Mouse (Mus musculus) MEL (cell line): ENCODE measurements at regions not wholly inside any gene's neighbourhood (a gene's known extent, or its start where the extent isn't known, plus 50 kb on each side); places are given as distances from the start of the nearest gene placed in this dataset.

Experiments used
- DNase-seq: peaks from one replicate; pipeline ENCODE4 v3.0.0; 2011; ENCODE audit warnings: low read depth, low spot score
- H3K27ac ChIP-seq: 2 replicates; pipeline ENCODE4 v1.5.1; 2012; ENCODE audit warnings: low read depth, mild to moderate bottlenecking, control low read depth, low read length, moderate library complexity; ENCODE audit not compliant: control insufficient read depth
- H3K27me3 ChIP-seq, 2 experiments: fragments of 150-350 bp in 1 of 2; sonication (generic) in 1 of 2; 2 replicates each; pipeline ENCODE4 v1.6.1; 2012; ENCODE audit warnings: low read length in 2 of 2, mild to moderate bottlenecking in 2 of 2, improper control_type of control experiment in 1 of 2, moderate library complexity in 1 of 2; ENCODE audit not compliant: insufficient read depth in 2 of 2, control insufficient read depth in 1 of 2
- H3K36me3 ChIP-seq, 2 experiments: 2 replicates each; pipeline ENCODE4 v1.6.1; 2012 to 2014; ENCODE audit warnings: low read length in 2 of 2, improper control_type of control experiment in 1 of 2, inconsistent platforms in 1 of 2, mild to moderate bottlenecking in 1 of 2; ENCODE audit not compliant: insufficient read depth in 2 of 2, control insufficient read depth in 1 of 2
- H3K4me1 ChIP-seq, 2 experiments: fragments of 150-350 bp in 1 of 2; sonication (generic) in 1 of 2; 2 replicates each; pipeline ENCODE4 v1.6.1; 2012; ENCODE audit warnings: low read length in 2 of 2, improper control_type of control experiment in 1 of 2, mild to moderate bottlenecking in 1 of 2; ENCODE audit not compliant: insufficient read depth in 2 of 2, control insufficient read depth in 1 of 2
- H3K4me3 ChIP-seq, 2 experiments: fragments of 150-350 bp in 1 of 2; sonication (generic) in 1 of 2; 2 replicates each; pipeline ENCODE4 v1.5.1; 2012; ENCODE audit warnings: low read depth in 2 of 2, low read length in 2 of 2, mild to moderate bottlenecking in 2 of 2, moderate library complexity in 2 of 2, control low read depth in 1 of 2, improper control_type of control experiment in 1 of 2; ENCODE audit not compliant: control insufficient read depth in 1 of 2, insufficient read depth in 1 of 2
- H3K79me2 ChIP-seq: 2 replicates; pipeline ENCODE4 v1.6.1; 2012; ENCODE audit warnings: mild to moderate bottlenecking, low read length, moderate library complexity; ENCODE audit not compliant: control insufficient read depth, poor library complexity, insufficient read depth
- H3K9ac ChIP-seq: 2 replicates; pipeline ENCODE4 v1.6.1; 2012; ENCODE audit warnings: low read depth, mild to moderate bottlenecking, control low read depth, low read length, moderate library complexity; ENCODE audit not compliant: control insufficient read depth, poor library complexity, severe bottlenecking
- H3K9me3 ChIP-seq: fragments of 150-350 bp; sonication (generic); replicated peaks from 2 replicates; pipeline ENCODE4 v1.6.1; 2012; ENCODE audit warnings: mild to moderate bottlenecking, low read length, improper control_type of control experiment, moderate library complexity; ENCODE audit not compliant: insufficient read depth
- CHD1 ChIP-seq: IDR thresholded peaks from 2 replicates; pipeline ENCODE4 v1.6.1; 2012; ENCODE audit warnings: low read depth, mild to moderate bottlenecking, inconsistent platforms, low read length, improper control_type of control experiment
- CHD2 ChIP-seq: IDR thresholded peaks from 2 replicates; pipeline ENCODE4 v1.6.1; 2011; ENCODE audit warnings: low read length, improper control_type of control experiment
- EP300 ChIP-seq, 2 experiments: IDR thresholded peaks; 2 replicates each; pipeline ENCODE4 v1.6.1; 2011; ENCODE audit warnings: improper control_type of control experiment in 2 of 2, low read length in 2 of 2, low read depth in 1 of 2, mild to moderate bottlenecking in 1 of 2
- ETS1 ChIP-seq: IDR thresholded peaks from 2 replicates; pipeline ENCODE4 v1.6.1; 2012; ENCODE audit warnings: low read depth, mild to moderate bottlenecking, inconsistent platforms, low read length, improper control_type of control experiment, moderate library complexity
- GATA1 ChIP-seq: IDR thresholded peaks from 2 replicates; pipeline ENCODE4 v1.6.1; 2011; ENCODE audit warnings: low read depth, low read length, improper control_type of control experiment
- HCFC1 ChIP-seq: IDR thresholded peaks from 2 replicates; pipeline ENCODE4 v1.6.1; 2012; ENCODE audit warnings: low read depth, mild to moderate bottlenecking, inconsistent platforms, low read length, improper control_type of control experiment, moderate library complexity
- MAFK ChIP-seq: IDR thresholded peaks from 2 replicates; pipeline ENCODE4 v1.6.1; 2011; ENCODE audit warnings: low read depth, mild to moderate bottlenecking, low read length, improper control_type of control experiment, borderline replicate concordance
- MAX ChIP-seq: IDR thresholded peaks from 2 replicates; pipeline ENCODE4 v1.6.1; 2011; ENCODE audit warnings: low read length, improper control_type of control experiment
- MYB ChIP-seq: IDR thresholded peaks from 2 replicates; pipeline ENCODE4 v1.6.1; 2011; ENCODE audit warnings: mild to moderate bottlenecking, low read depth, low read length, improper control_type of control experiment
- MYC ChIP-seq: IDR thresholded peaks from 2 replicates; pipeline ENCODE4 v1.6.1; 2011; ENCODE audit warnings: low read depth, mild to moderate bottlenecking, low read length, improper control_type of control experiment, moderate library complexity
- NELFE ChIP-seq: IDR thresholded peaks from 2 replicates; pipeline ENCODE4 v1.6.1; 2011; ENCODE audit warnings: low read depth, low read length, improper control_type of control experiment
- POLR2A ChIP-seq, 2 experiments: IDR thresholded peaks; 2 replicates each; pipeline ENCODE4 v1.6.1; 2011 to 2012; ENCODE audit warnings: low read length in 2 of 2, mild to moderate bottlenecking in 2 of 2, control low read depth in 1 of 2, improper control_type of control experiment in 1 of 2, low read depth in 1 of 2, moderate library complexity in 1 of 2; ENCODE audit not compliant: control insufficient read depth in 1 of 2, insufficient read depth in 1 of 2, poor library complexity in 1 of 2
- POLR2AphosphoS2 ChIP-seq: IDR thresholded peaks from 2 replicates; pipeline ENCODE4 v1.6.1; 2011; ENCODE audit warnings: low read length, improper control_type of control experiment
- POLR2AphosphoS5 ChIP-seq: IDR thresholded peaks from 2 replicates; pipeline ENCODE4 v1.6.1; 2012; ENCODE audit warnings: low read depth, borderline replicate concordance, mild to moderate bottlenecking, inconsistent platforms, low read length, moderate library complexity, mixed read lengths
- RCOR1 ChIP-seq: IDR thresholded peaks from 2 replicates; pipeline ENCODE4 v1.6.1; 2012; ENCODE audit warnings: low read depth, mild to moderate bottlenecking, inconsistent platforms, low read length, improper control_type of control experiment
- TAL1 ChIP-seq: IDR thresholded peaks from 2 replicates; pipeline ENCODE4 v1.6.1; 2012; ENCODE audit warnings: mild to moderate bottlenecking, inconsistent platforms, low read length, moderate library complexity, mixed read lengths
- TCF12 ChIP-seq: IDR thresholded peaks from 2 replicates; pipeline ENCODE4 v1.6.1; 2014; ENCODE audit warnings: low read depth, mild to moderate bottlenecking, inconsistent platforms, low read length, improper control_type of control experiment, moderate library complexity
- USF1 ChIP-seq: IDR thresholded peaks from 2 replicates; pipeline ENCODE4 v1.6.1; 2014; ENCODE audit warnings: low read depth, mild to moderate bottlenecking, inconsistent platforms, low read length, improper control_type of control experiment, moderate library complexity
- ZC3H11A ChIP-seq: IDR thresholded peaks from 2 replicates; pipeline ENCODE4 v1.6.1; 2012; ENCODE audit warnings: low read depth, mild to moderate bottlenecking, inconsistent platforms, low read length, improper control_type of control experiment
- ZKSCAN1 ChIP-seq: IDR thresholded peaks from 2 replicates; pipeline ENCODE4 v1.6.1; 2012; ENCODE audit warnings: low read depth, mild to moderate bottlenecking, inconsistent platforms, low read length, improper control_type of control experiment, moderate library complexity
- ZMIZ1 ChIP-seq: IDR thresholded peaks from 2 replicates; pipeline ENCODE4 v1.6.1; 2012; ENCODE audit warnings: low read depth, mild to moderate bottlenecking, inconsistent platforms, low read length, improper control_type of control experiment, moderate library complexity
- ZNF384 ChIP-seq: IDR thresholded peaks from 2 replicates; pipeline ENCODE4 v1.6.1; 2012; ENCODE audit warnings: low read depth, mild to moderate bottlenecking, inconsistent platforms, low read length, improper control_type of control experiment

DNA sequence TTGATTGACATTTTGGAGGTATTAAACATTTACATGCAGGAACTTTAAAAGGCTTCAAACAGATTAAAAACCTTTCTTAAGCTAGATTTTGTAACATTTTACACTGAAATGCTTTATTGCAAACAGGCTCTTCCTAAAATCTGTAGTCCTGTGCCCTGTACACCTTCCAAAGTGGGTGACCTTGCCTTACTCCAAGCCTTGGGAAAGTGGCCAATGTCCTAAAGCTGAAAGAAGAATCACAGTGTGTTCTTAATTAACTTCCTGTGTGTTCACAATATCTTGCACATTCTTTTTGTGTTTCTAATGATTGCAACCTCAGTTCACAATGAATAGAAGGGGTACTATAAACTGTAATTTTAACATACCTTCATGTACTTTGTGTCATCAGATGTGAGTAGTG, 1203.4 kb upstream of the Tenm4 start:
- Histone ChIP-seq H3K36me3 (no peaks in the 10 kb centered on the region), H3K4me1 (no peaks in the 10 kb centered on the region), H3K79me2 (no peaks in the 10 kb centered on the region), H3K27me3 (no peaks in the 10 kb centered on the region), H3K27ac (no peak overlapping the region), H3K4me3 (no peak overlapping the region), H3K9ac (no peak overlapping the region), H3K9me3 (no peaks in the 10 kb centered on the region)
- TF ChIP-seq ZKSCAN1 (no peak), POLR2A (IDR thresholded peaks at IDR 0.05; ENCODE audit: control insufficient read depth in 1 of 2, insufficient read depth in 1 of 2, low read depth in 1 of 2, low read length in 2 of 2, poor library complexity in 1 of 2) (no peak), CHD1 (no peak), HCFC1 (no peak), USF1 (no peak), MYB (no peak), GATA1 (no peak), POLR2AphosphoS2 (no peak), CHD2 (no peak), ETS1 (no peak), RCOR1 (no peak), MAFK (no peak), MYC (no peak), TCF12 (no peak), ZMIZ1 (no peak), EP300 (IDR thresholded peaks at IDR 0.05; ENCODE audit: low read depth in 1 of 2, low read length in 2 of 2) (no peak), ZNF384 (no peak), ZC3H11A (no peak)
- DNase-seq = no peak

DNA sequence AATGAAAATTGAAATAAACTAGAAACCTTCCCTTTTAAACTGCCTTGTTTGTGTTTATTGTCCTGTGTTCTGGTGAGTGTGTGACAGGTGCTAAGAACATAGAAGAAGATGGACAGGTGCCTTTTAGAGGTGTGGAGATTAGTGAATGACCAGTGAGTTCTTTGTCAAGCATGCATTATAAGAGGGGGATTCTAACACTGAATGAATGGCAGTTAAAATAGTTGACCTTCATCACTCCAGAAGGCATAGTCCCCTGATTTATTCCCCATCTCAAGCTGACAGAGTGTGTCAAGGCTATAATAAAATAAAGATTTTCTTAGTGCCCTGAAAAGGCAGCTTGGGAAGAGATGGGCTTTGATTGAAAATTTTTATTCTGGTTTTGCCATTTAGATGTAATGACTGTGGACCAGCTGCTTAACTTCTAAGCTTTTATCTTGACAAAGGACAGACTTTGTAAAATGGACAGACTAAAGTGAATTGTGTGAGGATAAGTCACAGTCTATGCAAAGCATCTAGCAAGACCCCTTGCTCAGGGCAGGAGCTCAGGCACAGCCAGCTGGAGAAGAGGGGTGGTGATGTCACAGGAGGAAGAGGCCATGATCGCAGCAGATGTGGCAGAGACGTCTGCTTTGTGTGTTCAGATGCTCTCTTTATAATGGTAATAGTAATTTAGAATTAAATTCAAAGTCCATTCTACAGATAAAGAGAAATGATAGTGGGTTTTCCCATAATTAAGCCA, 1195.8 kb upstream of the Tenm4 start:
- DNase-seq = no peak
- H3K27me3 ChIP-seq = no peaks in the 10 kb centered on the region
- no peaks in the 10 kb centered on the region for H3K4me1 ChIP-seq
- no peak for TF ChIP-seq TAL1
- TF ChIP-seq MYC = no peak
- TF ChIP-seq NELFE = no peak
- no peak for TF ChIP-seq POLR2AphosphoS5
- no peak for TF ChIP-seq RCOR1
- no peak for TF ChIP-seq MAX
- H3K4me3 ChIP-seq = no peak overlapping the region
- H3K27ac ChIP-seq = no peak overlapping the region
- H3K36me3 ChIP-seq = no peaks in the 10 kb centered on the region
- no peaks in the 10 kb centered on the region for H3K9me3 ChIP-seq
- H3K79me2 ChIP-seq = no peaks in the 10 kb centered on the region
- no peak overlapping the region for H3K9ac ChIP-seq
